Mouse (Mus musculus): ENCODE data around the gene Cir1.

The Cir1 gene

DNA sequence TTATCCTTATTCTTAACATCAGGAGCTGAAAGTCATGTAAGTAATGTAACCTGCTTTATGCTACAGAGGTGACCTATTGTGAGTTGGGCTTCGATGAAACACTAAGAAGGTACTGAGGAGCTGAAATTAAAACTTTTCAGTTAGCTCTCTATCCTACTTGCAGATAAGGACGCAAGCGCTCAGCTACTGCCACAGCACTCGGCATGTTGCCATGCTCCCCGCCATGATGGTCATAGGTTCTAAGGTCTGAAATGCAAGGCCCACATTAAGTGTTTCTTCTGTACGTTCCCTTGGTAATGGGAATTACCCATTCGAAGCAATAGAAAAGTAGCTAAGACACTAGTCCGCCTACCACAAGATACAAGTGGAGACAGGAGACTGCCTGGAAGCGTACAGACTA, 9.8 kb downstream of the Cir1 start:
- DNase-seq (ENCODE audit: low read depth, low spot score), result no peak

- DNase-seq (ENCODE audit: low read depth, low spot score), result no peak
These were observed 10.5 kb downstream of the Cir1 start for GRCm38 (mm10) chr2:73301979-73302378.

DNA sequence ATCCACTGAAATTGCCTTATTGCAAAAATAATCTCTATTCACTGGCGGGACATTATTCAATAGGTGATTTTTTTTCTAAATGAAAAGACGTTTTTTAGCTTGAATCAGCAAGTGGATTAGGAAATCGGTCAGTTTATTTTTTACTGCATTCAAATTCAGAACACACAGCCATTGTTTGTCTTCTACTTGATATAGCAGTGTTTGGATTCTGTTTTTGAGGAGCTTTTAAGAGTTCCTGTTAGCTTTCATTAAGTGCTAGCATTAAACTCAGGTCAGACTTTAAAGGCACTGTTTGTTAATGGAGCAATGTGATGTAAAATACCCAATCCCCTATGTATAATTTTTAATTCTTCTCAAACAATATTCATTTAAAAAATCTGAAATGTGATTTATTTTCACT, 13.7 kb downstream of the Cir1 start:
- no peak for DNase-seq (ENCODE audit: low read depth, low spot score)

DNA sequence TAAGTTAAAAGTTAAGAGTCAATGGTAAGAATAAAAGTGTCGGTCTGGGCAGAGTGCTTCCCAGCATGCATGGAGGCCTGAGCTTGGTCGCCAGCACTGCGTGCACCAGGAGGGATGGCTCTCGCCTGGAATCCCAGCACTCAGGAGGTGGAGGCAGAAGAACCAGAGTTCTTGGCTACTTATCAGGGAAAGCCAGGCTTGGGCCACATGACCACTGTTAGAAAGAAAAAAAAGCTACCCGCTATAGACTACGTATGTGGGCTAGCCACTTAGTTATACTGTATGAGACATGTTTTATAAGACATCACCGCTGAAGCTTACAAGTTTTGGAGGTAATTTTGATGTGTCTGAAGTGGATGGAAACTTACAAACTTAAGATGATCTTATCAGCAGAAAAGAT, 14.3 kb downstream of the Cir1 start:
- DNase-seq (ENCODE audit: low read depth, low spot score), result no peak

GRCm38 (mm10) chr2:73295023-73295422, 17.5 kb downstream of the Cir1 start:
- no peak for DNase-seq (ENCODE audit: low read depth, low spot score)

GRCm38 (mm10) chr2:73291130-73291529, 21.4 kb downstream of the Cir1 start:
- no peak for DNase-seq (ENCODE audit: low read depth, low spot score)

- DNase-seq (ENCODE audit: low read depth, low spot score), result no peak
These were observed 26.9 kb downstream of the Cir1 start for GRCm38 (mm10) chr2:73285630-73286029.

GRCm38 (mm10) chr2:73281707-73282106, 30.8 kb downstream of the Cir1 start:
- no peak for DNase-seq (ENCODE audit: low read depth, low spot score)

- no peak for DNase-seq (ENCODE audit: low read depth, low spot score)
These were observed 31.3 kb downstream of the Cir1 start for GRCm38 (mm10) chr2:73281048-73281661.

DNA sequence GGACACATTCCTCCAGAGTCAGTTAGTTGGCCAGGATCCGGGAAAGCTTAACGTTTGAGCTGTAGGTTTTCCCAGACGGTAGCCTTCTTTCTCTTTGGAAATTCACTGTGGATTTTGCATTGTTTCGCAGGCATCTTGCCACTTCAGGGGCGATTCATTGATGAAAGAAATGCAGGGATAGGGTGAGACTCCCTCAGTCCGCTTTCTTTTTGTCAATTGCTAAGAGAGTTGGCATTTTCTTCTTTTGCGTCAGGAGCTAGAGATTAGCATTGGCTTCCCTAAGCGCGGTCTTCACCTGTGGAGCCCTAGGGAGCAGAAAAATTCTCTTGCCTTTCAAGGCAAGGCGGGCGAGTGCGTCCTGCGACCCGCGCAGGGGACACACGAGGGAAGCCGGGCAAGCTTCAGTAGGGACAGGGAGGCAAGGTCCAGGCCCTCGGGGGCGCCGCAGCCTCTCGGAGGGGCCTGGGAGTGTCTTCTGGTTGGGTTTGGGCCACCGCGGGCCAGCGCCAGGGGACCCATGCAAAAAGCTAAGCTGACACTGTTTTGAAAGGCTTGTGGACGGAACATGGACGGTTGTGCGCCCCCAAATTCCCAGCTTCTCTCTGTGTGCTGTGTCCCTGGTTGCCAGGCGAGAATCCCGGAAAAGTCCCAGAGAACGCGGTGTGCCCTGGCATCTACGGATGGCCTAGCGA, 32.0 kb downstream of the Cir1 start:
- DNase-seq (ENCODE audit: low read depth, low spot score), result no peak

- no peak for DNase-seq (ENCODE audit: low read depth, low spot score)
These were observed 33.0 kb downstream of the Cir1 start for GRCm38 (mm10) chr2:73279271-73280038.

DNA sequence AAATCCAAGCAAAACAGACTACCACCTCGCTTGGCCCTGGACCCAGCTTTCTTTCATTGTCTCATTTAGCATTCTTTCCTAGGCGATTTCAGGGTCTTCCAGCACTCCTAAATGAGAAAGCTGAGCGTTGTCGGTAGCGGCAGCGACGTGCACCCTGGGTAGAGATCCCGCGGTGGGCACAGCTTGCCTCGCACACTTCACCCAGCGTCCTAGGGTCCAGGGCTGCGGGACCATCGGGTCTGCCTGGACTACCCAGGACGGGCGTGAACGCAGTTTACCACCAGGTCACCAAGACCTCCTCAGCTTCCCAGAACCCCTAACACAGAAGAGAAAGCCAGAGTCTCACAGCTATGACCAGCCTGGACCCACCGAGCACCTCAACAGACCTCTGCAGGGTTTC, 33.6 kb downstream of the Cir1 start:
- DNase-seq (ENCODE audit: low read depth, low spot score), result no peak

- peak; percentile 74 for DNase-seq (ENCODE audit: low read depth, low spot score)
These were observed 34.2 kb downstream of the Cir1 start for GRCm38 (mm10) chr2:73278131-73278854.

DNA sequence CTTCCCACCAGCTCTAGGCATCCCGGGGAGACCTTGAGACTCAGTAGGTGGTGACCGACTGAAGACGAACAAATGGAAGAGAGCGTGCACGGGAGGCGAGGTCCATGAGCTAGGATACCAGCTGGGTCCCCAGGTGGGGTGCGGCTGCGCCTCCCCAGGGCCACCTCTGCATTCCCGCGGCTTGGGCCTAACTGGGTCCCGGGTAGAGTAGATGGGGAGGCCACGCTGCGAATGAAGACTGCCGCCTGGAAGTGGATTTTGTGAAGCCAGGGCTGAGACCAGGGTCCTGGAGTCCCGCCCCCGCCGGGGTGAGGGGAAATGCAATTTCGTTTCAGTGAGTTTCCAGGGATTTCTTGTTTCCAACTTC, 34.8 kb downstream of the Cir1 start:
- no peak for DNase-seq (ENCODE audit: low read depth, low spot score)

GRCm38 (mm10) chr2:73277021-73277708, 35.3 kb downstream of the Cir1 start:
- DNase-seq (ENCODE audit: low read depth, low spot score), result no peak

DNA sequence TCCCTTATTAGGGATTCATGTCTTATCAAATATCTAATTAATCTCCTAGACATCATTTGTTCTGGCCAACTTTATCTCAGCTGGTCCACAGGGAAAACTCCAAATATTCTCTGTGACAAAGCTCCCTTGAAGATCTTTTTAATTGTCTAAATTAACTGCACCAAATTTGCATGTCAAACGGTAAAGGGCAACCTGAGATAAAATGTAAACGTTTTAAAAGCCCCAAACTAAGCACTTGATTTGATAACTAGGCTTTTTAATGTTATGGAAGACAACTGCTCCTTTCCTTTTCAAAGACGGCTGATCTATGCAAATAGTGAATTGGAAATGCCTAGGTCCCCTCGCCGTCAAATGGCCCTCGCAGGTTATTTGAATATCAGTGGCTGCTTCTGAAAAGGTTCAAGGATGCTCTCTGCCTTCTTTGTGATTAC, 36.3 kb downstream of the Cir1 start:
- no peak for DNase-seq (ENCODE audit: low read depth, low spot score)

DNA sequence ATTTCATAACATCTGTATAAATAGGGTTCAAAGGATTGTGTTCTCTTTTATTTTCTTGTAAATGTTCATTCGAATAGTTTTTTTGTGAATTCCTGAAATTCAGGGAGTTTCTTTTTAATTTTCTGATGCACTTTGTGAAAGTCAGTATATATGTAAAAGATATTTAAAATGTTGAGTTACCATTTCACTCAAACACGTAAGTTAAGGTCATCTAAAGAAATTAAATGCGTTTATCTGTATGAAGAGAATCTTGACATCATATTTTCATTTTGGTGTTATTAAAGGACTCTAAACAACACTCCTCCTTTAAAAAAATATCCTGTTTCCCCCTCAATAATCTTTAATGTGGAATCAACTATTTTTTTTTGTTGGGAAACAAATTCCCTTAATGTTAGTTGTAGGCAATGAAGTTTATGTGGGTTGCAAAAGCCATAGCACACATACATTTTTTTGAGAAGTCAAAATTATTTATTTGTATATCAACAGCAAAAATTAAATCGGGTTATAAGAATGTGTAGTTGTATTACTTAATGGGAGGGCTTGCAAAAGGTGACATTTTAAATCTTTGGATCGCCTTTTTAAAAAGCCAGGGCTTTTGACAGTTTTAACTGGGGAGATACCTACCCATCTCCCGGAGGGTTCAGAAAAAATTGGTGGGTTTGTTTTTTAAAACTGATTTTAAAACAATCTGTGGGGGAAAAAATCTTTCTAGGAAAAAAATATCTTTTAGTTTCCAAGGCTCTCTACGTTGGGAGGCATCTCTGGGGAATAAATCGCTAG, 37.0 kb downstream of the Cir1 start:
- no peak for DNase-seq (ENCODE audit: low read depth, low spot score)

DNA sequence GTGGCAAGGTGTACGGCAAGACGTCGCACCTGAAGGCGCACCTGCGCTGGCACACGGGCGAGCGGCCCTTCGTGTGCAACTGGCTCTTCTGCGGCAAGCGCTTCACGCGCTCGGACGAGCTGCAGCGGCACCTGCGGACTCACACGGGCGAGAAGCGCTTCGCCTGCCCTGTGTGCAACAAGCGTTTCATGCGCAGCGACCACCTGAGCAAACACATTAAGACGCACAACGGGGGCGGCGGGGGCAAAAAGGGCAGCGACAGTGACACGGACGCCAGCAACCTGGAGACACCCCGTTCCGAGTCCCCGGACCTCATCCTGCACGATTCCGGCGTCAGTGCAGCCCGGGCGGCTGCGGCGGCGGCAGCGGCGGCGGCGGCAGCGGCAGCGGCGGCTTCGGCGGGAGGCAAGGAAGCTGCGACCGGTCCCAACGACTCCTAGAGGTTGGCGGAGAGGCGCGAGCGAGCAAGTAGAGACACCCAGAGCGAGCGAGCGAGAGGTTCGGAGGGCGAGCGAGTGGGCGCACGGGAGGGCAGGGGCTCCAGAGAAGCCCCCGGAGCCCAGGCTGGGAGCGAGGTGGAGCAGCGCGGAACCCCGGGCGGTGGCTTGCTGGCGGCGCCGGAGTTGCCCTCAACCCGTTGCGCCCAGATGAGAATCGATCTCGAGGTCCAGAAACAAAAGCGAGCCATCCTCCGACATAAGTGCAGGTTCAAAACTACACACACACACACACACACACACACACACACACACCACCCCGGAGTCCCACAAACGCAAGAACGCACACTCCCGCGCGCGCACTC, 38.2 kb downstream of the Cir1 start:
- no peak for DNase-seq (ENCODE audit: low read depth, low spot score)

GRCm38 (mm10) chr2:73273249-73274118, 39.0 kb downstream of the Cir1 start:
- no peak for DNase-seq (ENCODE audit: low read depth, low spot score)
